Mouse (Mus musculus) lung, adult 2 months (tissue): ENCODE data around the gene Scarf1. TPM values are rescaled to one million over a fixed set of nuclear protein-coding genes. Genes with fewer than 3 reads are reported as not detected.

ENCODE experiments used
- DNase-seq: peaks from one replicate; pipeline ENCODE4 v3.0.0; 2022
- H3K4me1 ChIP-seq: fragments of 200-500 bp; 2 replicates; pipeline ENCODE4 v1.6.1; 2011; ENCODE audit warnings: low read length; ENCODE audit not compliant: control insufficient read depth, insufficient read depth
- H3K4me3 ChIP-seq: fragments of 200-500 bp; replicated peaks from 2 replicates; pipeline ENCODE3; 2011; ENCODE audit warnings: low read depth, mild to moderate bottlenecking, control low read depth, low read length; ENCODE audit errors: extremely low read depth
- CTCF ChIP-seq: fragments of 200-500 bp; IDR thresholded peaks from 2 replicates; pipeline ENCODE4 v1.5.1; 2011; ENCODE audit warnings: mild to moderate bottlenecking, low read length, control low read depth; ENCODE audit not compliant: insufficient read depth
- POLR2A ChIP-seq: fragments of 200-500 bp; IDR thresholded peaks from 2 replicates; pipeline ENCODE4 v1.6.1; 2011; ENCODE audit warnings: low read depth, mild to moderate bottlenecking, control low read depth, low read length, borderline replicate concordance; ENCODE audit errors: extremely low read depth
- WGBS: fragments of 180-500 bp; shearing (Covaris S2); methylation state at CpG from one replicate; pipeline ENCODE4 v1.1.7; 2018; 5-methylcytosine and 5-hydroxymethylcytosine counted together
- polyA plus RNA-seq: library from polyadenylated mRNA; depleted of rRNA; stranded (reverse); fragments of >200 nt; gene quantifications from 2 replicates; pipeline ENCODE4 v1.2.3, GENCODE M21; 2012; rRNA removed

Scarf1 gene
- polyA plus RNA-seq, 1 experiment, result 50.1 TPM

DNA sequence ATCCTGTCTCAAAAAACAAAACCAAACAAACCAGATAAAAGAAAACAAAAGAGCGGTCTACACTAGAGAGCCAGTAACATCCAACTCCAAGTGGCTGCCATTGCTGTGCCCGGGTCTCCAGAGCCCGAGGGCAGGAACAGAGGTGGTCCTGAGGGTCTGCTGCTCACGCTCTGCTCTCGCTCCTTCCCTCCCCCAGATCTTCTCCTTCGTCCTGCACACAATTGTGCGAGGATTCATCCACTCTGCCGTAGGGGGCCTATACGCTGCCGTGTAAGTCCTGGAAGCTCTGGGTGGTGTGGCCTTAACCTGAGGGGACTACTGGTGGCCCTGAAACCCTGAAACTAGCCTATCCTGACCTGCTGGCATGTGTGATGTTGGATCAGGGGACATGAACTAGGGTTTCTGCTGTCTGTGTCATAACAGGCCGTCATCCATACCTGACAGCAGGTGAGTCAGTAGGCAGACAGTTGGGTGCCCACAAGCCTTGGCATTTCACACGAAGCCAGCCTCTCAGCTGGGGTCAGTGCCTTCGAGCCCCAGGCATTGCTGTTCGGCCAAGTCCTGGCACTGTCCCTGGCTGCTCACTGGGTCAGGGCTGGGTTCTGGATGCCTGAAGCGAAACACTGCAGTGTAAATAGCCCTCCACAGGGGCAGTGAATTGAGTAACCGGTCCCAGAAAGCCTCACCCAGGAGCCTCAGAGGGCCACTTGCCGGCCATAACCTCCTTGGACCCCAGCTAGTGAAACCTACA is 57.2 kb downstream of the Scarf1 start:
- DNase-seq, result no peak
- Histone ChIP-seq H3K4me1 (peaks cover 27% of the 10 kb centered on the region), H3K4me3 (no peak overlapping the region)
- WGBS, result 81% methylated on average over 17 of the region's 17 CpGs
- TF ChIP-seq POLR2A, result no peak

DNA sequence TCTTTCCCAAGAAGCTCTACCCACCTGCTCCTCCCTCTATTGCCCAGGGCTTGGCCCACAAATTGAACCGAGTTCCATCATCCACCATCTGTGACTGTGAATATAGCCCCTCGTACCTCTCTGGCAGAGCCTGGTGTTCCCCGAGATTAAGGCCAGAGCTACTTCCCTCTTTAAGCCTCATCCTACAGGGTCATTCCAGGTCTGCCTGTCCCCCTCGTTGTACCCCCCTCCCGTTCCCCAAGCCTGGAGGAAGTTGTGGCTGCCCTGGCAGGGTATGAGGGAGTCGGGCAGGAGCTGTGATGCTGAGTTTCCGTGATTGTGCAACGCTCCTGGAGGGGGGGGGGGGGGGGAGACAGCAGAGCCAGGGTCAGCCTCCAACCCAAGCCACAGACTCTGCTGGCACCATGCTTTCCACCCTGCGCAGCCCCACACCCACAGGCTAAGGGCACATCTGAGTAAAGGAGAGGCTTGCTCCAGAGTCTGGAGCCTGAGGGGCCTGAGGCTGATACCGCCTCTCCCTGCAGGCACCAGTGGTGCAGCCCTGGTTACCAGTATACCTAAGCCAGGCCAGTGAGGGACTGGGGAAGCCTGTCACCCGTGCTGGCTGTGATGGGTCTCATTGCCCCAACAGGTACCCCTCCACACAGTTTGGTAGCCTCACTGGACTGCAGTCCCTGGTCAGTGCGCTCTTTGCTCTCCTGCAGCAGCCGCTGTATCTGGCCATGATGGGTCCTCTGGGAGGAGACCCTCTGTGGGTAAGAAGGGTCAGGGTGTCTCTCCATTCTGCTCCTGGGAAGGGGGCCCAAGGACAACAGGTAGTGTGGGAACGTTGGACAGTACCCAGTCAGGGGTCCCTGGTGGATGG is 58.0 kb downstream of the Scarf1 start:
- 42% methylated on average over 14 of the region's 14 CpGs for WGBS
- peak; percentile 51 for DNase-seq
- peaks cover 20% of the 10 kb centered on the region for H3K4me1 ChIP-seq
- no peak overlapping the region for H3K4me3 ChIP-seq
- TF ChIP-seq CTCF (no peak), POLR2A (0 out of 2 replicates have a peak, but pooled peaks have one; percentile 17)

GRCm38 (mm10) chr11:75572301-75572791 is 59.0 kb downstream of the Scarf1 start:
- peak; percentile 25 for DNase-seq
- Histone ChIP-seq H3K4me3 (no peak overlapping the region), H3K4me1 (peaks cover 15% of the 10 kb centered on the region)
- 37% methylated on average over 10 of the region's 10 CpGs for WGBS
- TF ChIP-seq CTCF (no peak), POLR2A (no peak)

DNA sequence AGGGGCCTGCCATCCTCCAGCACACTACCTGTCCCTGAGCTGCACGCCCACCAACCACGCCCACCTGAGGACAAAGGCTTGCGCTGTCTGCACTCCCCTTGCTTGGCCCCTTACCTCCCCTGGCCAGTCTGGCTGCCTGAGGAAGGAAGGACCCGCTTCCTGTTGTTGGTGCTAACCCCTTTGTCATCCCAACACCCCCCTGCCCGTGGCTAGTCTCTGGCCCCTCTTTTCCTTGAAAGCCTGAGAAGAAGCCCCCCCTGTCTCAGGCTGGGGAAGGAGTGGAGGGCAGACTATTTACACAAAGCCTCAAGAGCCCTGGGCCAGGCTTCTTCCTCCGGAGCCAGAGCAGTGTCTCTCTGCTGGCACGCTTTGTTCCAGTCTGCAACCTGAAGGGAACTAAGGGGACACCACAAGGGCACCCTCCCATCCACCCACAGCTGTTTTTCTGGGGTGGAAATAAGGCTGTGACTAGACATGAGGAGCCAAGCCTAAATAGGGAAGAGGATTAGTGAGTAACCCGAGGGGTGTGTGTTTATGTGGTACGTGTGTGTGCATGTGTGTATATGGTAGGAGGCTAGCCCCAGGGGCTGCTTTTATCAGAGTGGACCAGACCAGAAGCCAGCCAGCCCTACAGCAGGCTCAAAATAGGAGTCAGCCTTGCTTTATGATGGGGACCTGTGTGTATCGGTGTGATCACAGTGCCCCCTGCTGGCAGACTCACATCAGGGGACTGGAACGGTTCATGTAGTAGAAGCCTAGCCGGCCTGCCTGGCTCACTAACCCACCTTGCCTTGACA is 59.7 kb downstream of the Scarf1 start:
- WGBS, result 13% methylated on average over 12 of the region's 12 CpGs
- peak; percentile 90 for DNase-seq
- peak; percentile 96 for TF ChIP-seq CTCF
- TF ChIP-seq POLR2A, result 0 out of 2 replicates have a peak, but pooled peaks have one; percentile 19
- Histone ChIP-seq H3K4me3 (peak overlapping the region; percentile 11), H3K4me1 (peaks cover 14% of the 10 kb centered on the region)

DNA sequence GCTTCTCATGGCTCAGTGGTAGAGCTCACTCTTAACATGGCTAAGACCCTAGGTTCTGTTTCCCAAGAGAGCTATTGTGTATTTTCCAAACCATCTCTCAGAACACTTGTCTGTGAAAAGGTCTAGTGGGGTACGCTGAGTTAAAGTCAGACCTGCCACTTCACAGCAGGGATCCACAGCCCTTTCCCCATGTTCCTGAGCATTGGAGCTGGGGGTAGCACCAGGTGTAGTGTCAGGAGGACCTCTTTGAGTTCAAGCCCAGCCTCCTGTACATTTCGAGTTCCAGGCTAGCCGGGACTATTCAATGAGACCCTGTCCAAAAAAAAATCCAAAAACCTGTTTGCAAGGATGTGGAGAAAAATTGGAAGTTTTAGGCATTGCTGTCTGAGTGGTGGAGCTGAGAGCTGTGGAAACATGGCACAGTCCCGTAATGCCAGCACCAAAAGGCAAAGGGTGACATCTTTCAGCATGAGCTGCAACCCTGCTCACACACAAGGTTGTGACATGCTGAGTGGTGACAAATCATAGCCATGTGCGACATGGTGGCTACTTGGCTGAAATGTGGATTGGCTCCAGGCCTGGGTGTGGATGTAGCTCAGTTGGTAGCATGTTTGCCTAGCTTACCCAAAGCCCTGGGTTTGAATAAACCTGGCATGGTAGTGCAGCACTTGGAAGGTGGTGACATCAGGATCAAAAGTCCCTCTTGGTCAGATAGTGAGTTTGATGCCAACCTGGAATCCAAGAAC is 61.2 kb downstream of the Scarf1 start:
- Histone ChIP-seq H3K4me3 (no peak overlapping the region), H3K4me1 (peaks cover 14% of the 10 kb centered on the region)
- 88% methylated on average over 5 of the region's 5 CpGs for WGBS
- TF ChIP-seq POLR2A (no peak), CTCF (no peak)
- no peak for DNase-seq

DNA sequence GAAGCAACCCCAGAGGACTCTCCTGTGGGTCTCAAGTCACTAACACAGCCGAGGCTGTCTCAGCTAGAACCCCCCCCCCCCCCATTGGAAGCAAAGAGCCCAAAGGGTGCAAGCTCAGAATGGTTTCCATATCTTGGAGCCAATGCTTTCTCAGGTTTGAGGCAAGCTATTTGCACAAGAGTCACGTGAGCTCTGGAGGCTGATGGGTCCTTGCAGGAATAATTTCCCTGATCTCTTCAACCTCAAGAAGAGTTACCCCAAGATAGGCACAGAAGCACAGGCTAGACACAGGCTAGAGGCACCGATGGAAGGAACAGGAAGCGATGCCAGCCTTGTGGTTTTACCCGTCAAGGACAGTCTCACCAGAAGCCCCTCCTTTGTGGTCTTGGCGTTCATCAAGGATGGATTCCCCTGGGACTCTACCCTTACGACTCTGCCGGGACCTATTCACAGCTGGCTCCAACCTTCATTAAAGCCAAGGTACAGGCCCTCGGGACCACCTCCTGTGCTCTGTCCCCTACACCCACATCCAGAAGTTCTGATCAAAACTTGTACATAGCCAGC is 62.3 kb downstream of the Scarf1 start:
- 66% methylated on average over 9 of the region's 9 CpGs for WGBS
- TF ChIP-seq POLR2A (no peak), CTCF (no peak)
- Histone ChIP-seq H3K4me1 (peaks cover 9% of the 10 kb centered on the region), H3K4me3 (no peak overlapping the region)
- DNase-seq, result no peak

Other genes with a start within 250 kb of the Scarf1 start
- 15.9 and 17.1 TPM in 2 replicates for gene Rpa1, start 165.2 kb upstream of the Scarf1 start, polyA plus RNA-seq
- gene Smyd4, start 165.1 kb upstream of the Scarf1 start, polyA plus RNA-seq, result 3.6 and 5.2 TPM in 2 replicates
- 96.0 and 110 TPM in 2 replicates for gene Serpinf1, start 90.8 kb upstream of the Scarf1 start, polyA plus RNA-seq
- gene Serpinf2, start 73.9 kb upstream of the Scarf1 start, polyA plus RNA-seq, result 0.60 and 0.82 TPM in 2 replicates
- gene Wdr81, start 58.8 kb upstream of the Scarf1 start, polyA plus RNA-seq, result 27.9 and 29.9 TPM in 2 replicates
- gene Tlcd2, start 51.8 kb upstream of the Scarf1 start, polyA plus RNA-seq, result 15.3 and 29.6 TPM in 2 replicates
- gene Prpf8, start 26.7 kb upstream of the Scarf1 start, polyA plus RNA-seq, result 67.9 and 90.2 TPM in 2 replicates
- gene Rilp, start 3.4 kb upstream of the Scarf1 start, polyA plus RNA-seq, result 14.5 and 15.3 TPM in 2 replicates
- gene Slc43a2, start 18.2 kb downstream of the Scarf1 start, polyA plus RNA-seq, result 68.2 and 78.7 TPM in 2 replicates
- 56.1 and 70.4 TPM in 2 replicates for gene Pitpna, start 74.6 kb downstream of the Scarf1 start, polyA plus RNA-seq
- 96.6 and 130 TPM in 2 replicates for gene Inpp5k, start 117.4 kb downstream of the Scarf1 start, polyA plus RNA-seq
- gene Myo1c, start 137.0 kb downstream of the Scarf1 start, polyA plus RNA-seq, result 216 and 256 TPM in 2 replicates
- 49.5 and 140 TPM in 2 replicates for gene Crk, start 165.7 kb downstream of the Scarf1 start, polyA plus RNA-seq
- 110 and 177 TPM in 2 replicates for gene Ywhae, start 219.3 kb downstream of the Scarf1 start, polyA plus RNA-seq